Mouse (Mus musculus): ENCODE results near the gene Arrdc5.
A peak's percentile ranks its signal among the peaks of the same experiment; 100 is the strongest.

Arrdc5 gene

DNA sequence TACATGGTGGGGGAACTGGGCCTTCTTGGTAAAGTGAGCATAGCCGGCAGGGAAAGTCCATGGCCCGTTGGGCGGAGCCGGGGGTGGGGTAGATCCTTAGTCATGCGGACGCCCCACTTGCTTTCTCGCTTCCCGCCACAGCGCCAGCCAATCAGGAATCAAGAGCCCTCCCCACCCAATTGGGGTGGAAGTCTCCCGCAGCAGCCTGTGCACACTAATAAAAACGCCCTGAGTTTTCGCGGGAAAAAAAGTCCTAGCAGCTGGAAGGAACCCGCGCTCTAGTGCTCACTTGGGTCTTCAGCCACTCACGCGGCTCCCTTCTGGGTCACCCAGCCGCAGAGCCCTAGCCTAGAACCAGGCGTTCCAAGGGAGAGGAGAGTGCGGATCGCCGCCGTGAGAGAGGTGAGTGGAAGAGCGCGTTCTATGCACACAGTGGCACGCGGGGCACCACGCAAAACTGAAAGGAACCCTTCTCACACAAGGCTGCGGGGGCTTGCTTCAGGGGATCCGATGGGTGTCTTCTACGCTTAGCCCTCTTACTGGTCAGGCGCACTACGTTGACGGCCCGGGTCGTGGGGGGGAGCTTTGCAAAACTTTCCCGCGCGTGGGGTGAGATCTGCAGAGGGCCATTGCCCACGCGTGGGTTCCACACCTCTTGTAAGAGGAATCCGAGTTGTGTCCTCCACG lies 3.2 kb upstream of the Arrdc5 start, which contains the start of gene Uhrf1:
Gene Uhrf1 (plus strand): TSS at position 162 of the 687 bp plus-strand sequence.
- peak; percentile 83 for DNase-seq

DNA sequence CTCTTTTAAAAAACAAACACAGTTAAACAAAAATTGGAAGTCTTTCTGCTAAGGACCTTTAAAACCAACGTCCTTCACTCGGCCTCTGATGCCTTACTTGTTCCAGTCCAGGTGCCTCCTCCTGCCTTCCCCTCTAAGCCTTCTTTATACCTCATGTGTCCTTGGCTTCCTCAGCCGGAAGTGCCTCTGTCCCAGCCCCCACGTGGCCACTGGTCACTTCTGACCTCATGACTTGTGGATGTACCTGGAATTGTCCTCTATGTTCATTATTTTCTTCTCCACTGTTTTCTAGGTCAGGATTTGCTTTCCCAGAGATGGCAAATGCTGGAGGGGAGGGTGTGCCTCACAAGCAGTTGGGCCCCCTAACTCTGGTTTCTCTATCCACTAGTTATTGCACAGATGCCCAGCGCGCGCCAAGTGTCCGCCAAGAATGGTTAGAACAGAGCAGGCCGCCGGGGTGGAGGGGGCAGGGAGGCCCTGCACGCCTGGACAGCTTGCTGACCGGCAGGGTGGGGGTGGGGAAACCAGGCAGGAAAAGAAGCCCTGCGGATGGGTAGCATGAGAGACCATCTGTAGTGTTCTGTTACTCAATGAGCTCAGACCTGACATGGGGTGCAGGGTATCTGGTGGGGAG lies 2.4 kb upstream of the Arrdc5 start:
- DNase-seq: peak; percentile 34

DNA sequence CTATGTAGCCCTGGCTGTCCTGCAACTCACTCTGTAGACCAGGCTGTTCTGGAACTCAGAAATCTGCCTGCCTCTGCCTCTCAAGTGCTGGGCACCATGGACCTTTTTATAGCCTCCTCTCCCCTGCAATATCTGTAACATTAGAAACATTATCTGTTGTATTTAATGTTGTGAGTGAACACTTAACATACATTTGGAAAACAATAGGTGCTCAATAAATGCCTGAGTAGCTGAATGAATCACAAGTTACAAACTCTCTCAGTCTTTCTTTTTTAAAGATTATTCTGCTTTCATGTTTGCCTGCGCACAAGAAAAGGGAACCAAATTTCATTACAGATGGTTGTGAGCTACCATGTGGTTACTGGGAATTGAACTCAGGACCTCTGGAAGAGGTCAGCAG lies 1.8 kb downstream of the Arrdc5 start:
- no peak for DNase-seq

DNA sequence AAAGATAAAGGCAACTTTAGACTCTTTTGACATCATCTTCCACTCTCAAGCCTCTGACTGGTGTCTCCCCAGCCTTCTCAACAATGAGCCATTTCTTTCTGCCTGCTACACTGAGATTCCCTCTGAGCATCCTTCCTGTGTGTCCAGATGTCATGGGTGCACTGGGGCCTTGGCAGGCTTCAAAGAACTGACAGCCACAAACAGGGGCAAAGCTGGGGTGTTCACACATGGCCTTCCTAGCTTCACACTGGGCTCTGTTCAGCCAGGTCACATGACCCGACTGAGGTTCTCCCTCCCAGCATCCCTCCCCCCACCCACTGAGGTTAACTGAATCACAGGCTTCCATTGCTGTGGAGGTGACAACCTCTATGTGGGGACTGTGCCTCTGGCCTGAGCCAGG lies 3.9 kb downstream of the Arrdc5 start:
- no peak for DNase-seq

DNA sequence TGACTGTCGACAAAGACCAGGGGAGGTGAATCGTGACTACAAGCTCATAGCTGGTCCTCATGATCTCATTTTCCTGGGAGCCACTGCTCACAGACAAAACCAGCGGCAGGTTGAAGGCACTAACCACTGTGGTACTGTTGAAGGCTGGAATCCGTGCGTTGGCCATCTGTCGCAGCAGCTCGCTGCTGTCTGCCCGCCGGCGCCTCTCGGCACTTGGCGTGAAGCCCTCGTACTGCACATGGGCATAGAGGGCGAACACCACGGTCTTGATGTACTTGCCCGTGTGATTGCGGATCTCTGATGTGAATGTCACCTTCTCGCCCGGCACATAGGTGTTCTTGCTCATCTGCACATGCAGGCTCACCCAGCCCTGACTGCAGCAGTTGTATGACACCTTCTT lies 5.8 kb downstream of the Arrdc5 start:
- DNase-seq: no peak

DNA sequence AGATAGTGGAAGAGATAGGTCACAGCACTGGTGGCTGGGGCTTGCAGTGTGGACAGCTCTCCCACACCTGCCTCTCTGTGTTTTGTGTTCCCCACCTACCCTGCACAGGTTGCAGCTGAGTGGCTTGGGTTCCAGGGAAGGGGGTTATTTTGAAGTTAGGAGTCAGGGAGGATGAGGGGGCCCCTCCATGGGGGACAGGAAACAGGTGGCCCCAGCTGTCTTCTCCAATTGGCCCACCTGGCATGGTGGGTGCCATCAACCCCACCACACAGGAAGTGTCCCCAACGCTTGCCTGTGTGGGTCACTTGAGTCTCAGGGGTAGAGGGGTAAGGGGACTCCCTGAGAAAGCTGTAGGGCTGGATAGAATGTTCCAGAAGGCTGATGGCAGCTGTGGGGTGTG lies 6.8 kb downstream of the Arrdc5 start:
- no peak for DNase-seq

DNA sequence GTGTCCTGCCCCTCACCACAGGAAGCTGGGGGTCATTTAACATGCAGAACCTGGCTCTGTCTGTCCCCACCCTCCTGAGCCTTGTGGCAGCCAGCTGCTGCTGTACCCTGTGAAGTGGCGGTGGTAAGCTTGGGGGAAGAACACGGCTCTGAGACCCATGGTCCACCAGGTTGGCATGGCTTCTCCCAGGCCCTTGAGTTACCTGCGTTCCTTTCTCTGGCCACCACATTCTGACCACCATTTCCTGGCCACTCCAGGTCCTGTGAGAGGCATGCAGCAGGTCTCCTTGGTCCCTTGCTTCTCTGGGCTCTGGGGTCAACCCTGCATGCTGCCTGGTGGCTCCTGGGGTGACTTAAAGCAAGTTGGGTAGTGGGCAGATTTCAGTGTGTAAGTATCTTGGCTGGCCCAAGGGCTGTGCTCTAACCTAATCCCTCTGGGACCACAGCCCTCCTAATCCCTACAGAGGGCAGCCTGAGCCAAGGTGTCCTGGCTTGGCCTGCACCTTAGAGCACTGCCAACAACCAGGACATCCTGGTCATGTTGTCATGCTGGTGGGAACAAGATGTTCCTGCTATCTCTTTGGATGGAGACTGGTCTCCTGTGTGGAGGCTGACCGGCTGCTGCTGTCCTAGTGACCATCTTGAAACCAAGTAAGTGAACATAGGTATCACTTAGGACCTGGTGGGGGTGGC lies 7.4 kb downstream of the Arrdc5 start, which contains the start of gene Plin3:
Gene Plin3 (minus strand): TSS at position 343 of the 692 bp plus-strand sequence.
- no peak for DNase-seq

DNA sequence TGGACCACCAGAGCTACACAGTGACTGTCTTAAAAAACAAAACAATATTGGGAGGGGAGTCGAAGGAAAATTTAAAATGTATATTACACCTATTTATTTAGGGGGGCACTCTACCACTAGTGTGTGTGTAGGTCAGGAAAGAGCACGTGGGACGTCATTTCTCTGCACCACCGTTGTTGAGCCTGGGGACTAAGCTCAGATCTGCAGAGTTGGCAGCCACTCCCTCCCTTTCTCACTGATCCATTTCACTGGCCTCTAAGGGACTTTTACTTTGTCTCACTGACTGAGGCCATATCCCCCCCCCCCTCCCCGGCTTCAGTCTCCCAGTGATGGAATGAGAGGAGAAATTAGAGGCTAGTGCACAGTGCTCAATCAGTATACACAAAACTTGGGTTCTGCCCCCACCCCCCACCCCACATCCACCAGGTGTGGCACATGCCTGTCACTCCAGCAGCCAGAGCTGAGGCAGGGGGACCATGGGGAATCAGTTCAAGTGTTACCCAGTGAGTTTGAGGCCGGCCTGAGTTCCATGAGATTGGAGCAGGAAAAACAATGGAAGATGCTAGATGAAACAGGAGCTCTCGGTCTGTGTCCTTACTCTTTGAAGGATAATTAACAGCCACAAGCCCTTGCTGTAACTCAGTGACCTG lies 8.1 kb downstream of the Arrdc5 start:
- DNase-seq: no peak

DNA sequence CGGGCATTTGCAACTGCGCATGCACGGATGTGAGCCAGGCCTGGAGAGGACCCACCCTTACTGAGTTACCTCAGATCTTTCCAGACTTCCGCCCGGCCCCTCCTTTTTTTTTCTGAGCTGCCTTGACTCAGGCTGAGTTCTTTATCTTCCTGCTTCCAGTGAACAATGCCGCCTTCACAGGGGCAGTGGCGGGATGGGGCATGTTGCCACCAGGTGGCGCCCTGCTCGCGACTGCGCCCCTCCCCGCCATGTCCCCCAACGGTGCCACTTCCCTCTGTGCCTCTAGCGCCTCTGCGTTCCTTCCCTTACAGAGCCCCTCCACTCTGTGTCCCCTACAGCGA lies 8.9 kb downstream of the Arrdc5 start:
- peak; percentile 97 for DNase-seq

DNA sequence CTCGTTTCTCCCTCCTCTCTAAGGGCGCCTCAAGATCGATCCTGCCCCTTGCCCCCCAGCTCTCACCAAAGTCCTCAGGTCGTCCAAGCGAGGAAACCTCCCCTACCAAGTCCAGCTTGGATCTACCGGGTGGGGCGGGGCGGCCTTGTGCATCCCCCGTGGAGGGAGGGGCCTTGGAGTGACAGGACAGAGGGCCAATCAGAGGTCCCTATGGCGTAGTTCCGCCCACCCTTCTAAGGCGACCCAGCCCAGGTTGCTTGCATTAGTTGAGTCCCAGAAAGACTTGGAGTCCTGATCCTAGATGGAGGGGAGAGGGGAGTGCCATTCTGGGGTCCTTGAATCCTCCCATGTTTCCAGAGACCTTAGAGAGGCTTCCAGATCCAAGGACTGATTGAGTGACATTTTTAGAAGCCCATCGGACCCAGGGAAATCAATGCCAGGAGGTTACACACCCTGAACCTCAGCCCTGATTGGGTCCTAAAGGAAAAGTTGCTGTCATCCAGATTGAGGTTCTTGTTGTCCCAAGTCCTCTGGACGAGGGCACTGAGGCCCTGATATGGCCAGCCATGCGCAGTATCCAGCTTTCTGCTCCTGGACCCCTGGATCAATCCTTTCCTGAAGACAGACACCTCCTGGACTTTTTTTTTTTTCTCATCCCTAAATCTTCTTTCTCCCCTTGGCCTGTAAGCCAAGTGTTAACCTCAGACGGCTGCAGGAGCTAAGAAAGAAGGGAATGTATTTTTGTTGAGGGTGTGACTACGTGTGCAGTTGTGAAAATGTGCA lies 9.5 kb downstream of the Arrdc5 start:
- peak; percentile 98 for DNase-seq

DNA sequence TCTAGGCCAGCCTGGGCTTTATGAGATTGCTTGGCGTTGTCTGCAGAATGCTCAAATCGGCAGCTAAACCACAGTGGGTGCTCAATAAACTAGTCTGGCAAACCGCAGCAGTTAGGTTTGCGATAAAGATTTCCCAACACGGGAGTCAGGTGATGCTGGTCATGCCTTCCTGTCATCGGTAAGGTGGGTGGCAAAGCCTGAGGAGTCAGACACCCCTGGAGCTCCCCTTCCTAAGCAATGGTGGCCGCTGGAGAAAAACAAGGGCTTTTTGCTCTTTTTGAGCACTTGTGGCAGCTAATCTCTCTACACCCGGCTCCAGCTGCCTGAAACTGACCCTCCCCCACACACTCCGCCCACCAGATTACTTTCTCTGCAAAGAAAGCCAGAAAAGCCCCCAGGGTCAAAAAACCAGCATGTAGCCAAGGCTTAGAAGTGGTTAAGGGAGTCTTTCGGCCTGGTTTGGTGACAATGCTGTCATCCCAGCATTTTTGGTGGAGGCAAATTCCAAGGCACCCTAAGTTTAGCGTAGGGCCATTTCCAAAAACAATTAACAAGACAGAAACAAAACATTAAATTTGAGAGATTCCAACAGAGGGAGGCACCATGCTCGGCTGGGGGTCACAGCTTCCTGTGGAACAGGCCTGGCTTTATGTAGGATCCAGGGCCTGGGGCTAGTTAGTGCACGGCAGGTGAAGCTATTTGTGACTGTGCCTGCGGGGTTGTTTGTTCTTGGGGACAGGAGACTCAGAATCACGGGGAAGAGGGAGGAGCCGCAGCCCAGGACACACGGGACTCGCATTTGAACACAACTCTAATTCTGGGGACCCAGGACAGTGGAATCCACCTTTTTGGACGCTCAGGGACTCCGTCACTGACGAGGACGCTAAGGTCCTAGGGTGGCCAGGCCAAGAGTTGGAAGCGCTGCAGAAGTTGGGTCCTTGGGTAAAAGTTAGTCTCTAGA lies 10.4 kb downstream of the Arrdc5 start:
- DNase-seq: peak; percentile 87

DNA sequence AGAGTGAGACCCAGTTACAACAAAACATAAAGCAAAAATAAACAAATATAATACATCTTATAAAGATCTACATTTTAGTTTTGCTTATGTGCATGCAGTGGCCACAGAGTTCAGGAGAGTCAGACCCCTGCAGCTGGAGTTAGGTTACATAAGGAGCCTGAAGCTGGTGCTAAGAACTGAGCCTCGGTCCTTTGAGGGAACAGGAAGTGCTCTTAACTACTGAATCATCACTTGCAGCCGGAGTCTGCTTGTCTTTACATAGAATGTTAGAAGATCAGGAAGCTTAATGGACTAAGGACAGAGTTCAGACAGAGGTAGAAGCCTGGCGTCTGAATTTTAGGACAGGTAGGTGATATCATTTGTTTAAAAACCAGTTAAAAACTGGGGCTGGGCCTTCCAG lies 11.2 kb downstream of the Arrdc5 start:
- no peak for DNase-seq

DNA sequence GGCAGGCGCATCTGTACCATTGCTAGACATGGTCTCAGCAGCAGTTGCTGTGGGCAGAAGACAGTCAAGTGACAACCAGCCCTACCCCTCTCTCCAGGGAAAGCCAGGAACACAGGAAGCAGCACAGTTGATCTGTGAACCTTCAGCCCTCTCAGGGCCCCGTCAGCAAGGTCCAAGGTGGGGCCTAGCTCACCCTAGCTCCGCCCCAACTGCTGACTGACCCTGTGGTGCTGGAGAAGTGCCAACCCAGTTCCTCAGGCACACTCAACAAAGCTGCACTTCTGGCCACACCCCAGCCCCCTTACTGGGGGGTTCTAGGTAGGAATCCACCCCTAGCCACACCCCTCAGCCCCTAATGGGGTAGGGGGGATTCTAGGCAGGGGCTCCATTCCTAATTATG lies 12.3 kb downstream of the Arrdc5 start:
- peak; percentile 67 for DNase-seq

DNA sequence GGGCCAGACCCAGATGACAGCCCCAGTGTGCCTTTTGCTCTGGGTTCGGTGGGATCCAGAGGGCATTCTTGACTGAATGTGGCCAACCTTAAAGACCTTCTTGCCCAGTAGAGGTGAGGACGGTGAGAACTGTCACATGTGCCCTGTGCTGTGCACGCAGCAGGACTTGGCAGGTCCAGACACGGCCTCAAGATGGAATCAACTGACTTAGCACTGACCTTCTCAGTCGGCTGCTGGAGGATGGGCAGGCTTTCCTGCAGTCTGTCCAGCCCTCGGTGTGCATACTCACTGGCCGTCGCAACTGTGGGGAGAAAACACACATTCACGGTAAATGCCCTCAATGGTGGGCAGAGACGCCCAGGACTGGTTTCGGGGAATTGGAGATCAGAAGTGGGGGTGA lies 14.1 kb downstream of the Arrdc5 start:
- no peak for DNase-seq

DNA sequence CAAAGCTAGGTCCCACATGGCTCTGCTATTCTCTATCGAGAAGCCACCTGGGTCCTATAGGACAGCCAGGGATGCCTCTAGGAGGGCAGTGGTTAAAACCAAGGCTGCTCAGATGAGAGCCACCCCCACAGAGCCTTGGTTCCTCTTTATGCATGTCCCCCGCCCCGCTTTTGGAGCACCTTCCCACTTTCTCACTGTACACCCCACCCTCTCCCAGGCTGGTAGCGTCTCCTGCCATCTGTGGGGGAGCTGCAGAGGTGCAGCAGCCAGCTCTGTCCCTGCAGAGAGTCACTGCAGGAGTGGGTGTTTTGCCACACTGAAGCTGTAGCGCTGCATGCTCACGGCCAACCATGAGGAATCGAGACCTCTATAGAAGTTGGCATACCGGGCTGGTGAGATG lies 16.8 kb downstream of the Arrdc5 start:
- no peak for DNase-seq

DNA sequence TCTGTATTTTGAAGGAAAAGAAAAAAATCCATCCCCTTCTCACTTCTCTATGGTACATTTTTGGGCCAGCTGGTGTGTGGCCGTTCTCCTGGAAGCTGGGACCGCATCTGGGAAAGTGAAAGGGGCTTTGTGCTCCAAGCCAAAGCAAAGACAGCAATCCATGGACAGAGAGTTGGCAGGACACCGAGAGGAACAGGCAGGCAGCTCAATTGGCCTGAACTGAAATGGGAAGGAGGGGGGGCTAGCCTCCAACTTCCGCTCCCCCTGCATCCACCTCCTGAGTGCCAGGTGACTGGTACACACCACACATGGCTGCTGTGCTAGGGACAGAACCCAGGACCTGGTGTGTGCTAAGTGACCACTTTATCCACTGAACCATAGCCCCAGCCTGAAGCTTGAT lies 17.3 kb downstream of the Arrdc5 start:
- DNase-seq: no peak

DNA sequence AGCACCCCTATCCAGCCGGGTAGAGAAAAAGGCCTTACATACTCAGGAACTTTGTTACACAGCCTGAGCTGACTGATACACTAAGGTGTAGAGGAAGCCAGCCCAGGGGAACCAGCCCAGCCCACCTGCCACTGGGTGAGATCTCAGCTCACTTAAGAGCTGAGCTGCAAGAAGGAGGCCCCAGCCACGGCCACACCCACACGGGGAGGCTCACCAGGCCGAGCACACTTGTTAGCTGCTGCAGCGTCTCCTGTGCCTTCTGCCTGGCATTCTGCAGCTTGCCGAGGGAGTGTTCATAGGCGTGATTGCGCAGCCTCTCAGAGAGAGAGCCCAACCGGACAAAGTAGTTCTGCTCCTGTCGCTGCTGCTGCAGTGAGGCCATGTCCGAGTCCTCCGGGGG lies 18.9 kb downstream of the Arrdc5 start:
- no peak for DNase-seq

DNA sequence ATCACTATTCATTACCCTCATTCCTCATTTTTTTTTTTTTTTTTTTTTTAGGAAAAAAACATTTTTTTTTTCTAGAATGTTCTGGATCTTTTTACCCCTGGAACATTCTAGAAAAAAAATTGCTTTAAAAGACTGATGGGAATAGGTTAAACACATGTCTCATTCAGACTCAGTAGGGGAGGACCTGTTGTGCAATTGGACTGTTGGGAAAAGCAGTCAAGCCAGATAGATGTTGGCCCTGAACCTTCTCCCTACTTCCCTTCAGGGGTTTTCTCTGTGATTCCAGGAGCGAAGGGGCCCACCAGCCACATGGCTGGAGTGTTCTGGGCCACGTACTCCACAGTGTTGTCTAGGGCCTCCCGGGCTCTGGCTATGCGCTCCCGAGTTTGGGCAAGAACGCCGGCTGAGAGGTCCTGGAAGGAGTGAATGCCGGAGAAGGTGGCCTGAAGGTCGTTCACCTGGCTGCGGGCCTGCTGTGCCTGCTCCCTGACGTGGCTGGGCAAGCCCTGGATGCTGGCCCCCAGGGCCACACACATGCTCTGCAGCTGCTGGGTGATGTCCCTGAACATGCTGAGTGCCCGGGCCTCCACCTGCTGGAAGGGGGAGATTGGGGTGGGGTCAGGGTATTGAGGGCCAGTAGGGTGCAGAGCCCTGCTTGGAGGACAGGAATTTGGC lies 20.5 kb downstream of the Arrdc5 start:
- no peak for DNase-seq

DNA sequence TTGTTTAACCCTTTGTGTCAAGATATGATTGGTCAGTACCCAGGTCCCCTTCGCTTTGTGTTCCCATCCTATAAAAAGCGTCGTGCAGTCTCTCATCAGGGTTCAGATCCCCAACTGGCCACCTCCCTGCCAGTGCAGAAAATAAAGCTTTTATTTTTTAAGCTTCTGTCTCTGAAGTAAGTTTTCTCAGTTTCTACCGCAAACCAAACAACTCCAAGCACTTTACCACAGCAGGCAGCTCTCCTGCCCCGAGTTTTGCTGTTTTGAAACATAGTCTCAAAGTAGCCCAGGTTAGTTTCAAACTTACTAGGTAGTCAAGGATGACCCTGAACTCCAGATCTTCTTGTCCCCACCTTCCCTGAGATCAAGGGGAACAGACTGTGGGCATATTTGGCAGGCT lies 21.7 kb downstream of the Arrdc5 start:
- DNase-seq: no peak

DNA sequence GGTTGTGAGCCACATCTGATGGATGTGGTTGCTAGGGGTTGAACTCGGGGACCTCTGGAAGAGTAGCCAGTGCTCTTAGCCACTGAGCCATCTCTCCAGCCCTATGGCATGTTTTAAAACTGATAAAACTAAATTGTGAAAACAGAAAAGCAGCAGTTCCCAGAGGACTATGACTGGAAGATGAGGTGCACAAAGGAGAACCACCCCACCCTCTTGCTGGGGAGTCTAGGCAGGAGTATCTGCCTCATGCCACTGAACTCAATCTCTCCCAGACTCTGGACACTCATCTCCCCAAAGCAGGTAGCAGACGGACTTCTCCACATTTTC lies 22.6 kb downstream of the Arrdc5 start:
- DNase-seq: no peak

Measured in lung, postnatal 10 days (tissue).